Mouse (Mus musculus) kidney, postnatal 10 days (tissue): ENCODE measurements around the gene 1700016K19Rik.

Experiments used
- DNase-seq: peaks from one replicate; pipeline ENCODE4 v3.0.0; 2021; ENCODE audit warnings: mixed read lengths

1700016K19Rik gene

DNA sequence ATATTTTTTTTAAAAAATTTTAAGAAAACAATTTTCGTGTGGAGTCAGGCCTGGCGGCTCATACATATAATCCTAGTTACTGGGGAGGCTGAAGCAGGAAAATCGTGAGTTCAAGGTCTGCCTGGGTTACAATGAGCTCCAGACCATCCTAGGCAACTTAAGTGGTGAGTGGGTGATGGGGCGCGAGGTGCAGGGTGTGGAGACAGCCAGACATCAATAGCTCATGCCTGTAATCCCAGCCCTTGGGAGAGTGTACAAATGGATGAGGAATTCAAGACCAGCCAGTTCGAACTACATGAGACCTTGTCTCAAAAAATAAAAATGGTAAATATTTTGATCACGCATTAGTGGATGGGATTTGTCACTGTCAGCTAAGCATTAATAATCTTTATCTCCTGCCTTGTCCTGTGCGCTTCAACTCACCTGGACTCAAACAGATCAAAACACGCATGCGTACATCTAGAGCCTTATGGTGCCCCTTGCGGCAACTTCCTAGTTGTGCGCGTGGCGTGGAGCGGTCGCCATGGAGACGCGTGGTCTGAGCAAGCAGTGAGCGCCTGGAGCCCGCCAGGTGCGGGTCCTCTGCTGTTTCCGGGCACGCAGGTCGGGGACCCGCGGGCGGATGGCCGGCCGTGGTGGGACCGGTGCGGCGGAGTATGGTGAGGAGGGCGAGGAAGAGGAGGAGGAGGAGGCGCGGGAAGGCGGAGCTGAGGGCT, at the start of gene 1700016K19Rik:
Gene 1700016K19Rik (plus strand): TSS at position 473 of the 716 bp plus-strand sequence.
- DNase-seq = peak; percentile 89

GRCm38 (mm10) chr11:75950459-75950858, 49.3 kb upstream of the 1700016K19Rik start:
- no peak for DNase-seq

- DNase-seq = no peak
These were observed 47.8 kb upstream of the 1700016K19Rik start for GRCm38 (mm10) chr11:75951895-75952294.

DNA sequence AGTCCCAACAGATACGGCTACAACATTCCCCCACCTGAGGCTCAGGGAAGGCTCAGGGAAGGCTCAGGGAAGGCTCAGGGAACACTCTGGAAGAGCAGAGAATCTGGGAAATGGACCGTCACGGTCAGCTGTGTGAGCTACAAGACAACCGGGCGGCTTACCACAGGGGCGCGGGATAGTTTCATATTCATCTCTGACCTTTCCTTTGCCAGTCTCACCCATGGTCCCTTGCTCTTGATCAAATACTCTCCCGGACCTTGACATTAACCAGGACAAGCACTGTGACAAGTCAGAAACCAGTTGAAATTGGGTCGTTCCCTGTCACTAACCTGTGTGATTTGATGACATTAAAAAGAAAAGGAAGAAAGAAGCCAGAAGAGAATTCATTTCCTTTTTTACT, 44.8 kb upstream of the 1700016K19Rik start:
- no peak for DNase-seq

DNA sequence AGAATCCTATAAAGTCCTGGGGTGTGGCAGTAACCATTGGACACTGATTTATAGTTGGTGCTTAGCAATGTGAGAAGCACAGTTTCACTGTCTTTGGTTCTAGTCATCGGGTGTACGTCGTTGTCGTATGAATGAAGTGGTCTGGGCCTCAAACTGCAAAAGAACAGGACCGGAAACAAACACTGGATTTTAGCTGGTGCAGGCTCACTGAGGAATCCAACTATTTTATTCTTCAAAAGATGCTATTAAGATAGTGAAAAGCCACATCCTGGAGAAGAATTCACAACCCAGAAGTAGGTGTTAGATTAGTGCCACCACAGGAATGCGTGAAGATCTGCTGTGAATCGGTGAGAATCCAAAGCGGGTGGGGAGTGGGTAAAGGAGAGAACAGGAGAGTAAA, 43.1 kb upstream of the 1700016K19Rik start:
- no peak for DNase-seq

GRCm38 (mm10) chr11:75957124-75957832, 42.4 kb upstream of the 1700016K19Rik start:
- DNase-seq = no peak

DNA sequence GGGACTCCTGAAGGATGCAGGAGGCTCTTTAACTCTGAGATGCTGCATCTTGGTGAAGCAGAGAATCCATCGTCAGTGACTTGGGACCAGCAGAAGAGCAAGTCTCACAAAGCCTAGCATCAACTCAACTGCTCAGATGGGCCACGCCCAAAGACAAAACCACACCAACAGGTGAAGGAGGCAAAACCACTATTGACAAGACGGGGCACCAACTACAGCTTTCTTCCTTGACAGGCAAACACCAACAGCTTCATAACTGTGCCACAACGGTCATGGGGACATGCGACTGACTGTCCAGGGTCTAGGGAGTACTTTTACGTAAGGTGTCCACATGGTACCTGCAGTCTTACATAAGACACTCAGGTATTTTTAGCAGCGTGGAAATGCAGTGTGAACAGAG, 37.9 kb upstream of the 1700016K19Rik start:
- DNase-seq = no peak

DNA sequence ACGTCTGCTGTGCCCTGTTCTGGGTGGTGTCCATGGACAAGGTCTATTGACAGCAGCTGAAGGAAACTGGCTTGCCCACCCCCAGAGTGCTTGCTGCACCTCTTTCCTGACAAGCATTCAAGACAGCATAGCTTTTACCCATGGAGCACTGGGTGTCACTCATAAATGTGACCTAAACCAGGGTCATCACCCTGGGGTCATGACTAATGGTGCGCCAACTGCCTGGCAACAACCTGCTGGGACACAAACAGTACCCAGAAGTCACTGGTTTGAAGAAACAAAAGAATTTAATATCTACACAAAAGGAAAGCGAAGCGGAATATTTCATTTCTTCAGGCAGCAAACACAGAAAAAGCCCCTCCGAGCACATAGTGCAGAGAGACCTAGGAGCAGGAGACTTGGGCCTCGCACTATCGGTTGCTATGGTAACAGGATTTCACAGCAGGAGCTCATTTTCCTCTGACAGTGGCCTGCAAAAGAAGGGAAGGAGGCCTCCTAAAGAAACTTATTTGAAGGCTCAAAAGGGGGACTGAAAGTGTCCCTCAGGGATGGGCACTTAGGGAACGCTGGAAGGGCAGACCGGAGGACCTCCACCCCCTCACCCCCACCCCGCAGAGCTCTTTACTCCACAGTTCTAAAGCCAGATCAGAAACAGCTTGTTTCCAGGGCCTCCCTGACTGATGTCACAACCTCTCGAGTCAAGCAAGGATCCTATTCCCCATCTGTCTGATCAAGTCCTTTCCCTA, 35.8 kb upstream of the 1700016K19Rik start:
- no peak for DNase-seq

DNA sequence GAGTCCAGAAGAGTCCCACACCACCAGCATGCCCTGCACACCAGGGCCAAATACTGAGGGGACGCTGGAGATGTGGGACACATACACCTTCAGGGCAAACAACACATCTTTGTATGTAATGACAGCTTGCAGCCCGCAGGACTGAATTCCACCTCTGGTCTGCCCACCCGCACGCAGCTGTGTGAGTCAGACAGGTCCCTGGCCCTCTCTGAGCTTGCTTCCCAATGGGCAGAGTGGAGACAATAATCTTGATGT, 35.3 kb upstream of the 1700016K19Rik start:
- DNase-seq = no peak

DNA sequence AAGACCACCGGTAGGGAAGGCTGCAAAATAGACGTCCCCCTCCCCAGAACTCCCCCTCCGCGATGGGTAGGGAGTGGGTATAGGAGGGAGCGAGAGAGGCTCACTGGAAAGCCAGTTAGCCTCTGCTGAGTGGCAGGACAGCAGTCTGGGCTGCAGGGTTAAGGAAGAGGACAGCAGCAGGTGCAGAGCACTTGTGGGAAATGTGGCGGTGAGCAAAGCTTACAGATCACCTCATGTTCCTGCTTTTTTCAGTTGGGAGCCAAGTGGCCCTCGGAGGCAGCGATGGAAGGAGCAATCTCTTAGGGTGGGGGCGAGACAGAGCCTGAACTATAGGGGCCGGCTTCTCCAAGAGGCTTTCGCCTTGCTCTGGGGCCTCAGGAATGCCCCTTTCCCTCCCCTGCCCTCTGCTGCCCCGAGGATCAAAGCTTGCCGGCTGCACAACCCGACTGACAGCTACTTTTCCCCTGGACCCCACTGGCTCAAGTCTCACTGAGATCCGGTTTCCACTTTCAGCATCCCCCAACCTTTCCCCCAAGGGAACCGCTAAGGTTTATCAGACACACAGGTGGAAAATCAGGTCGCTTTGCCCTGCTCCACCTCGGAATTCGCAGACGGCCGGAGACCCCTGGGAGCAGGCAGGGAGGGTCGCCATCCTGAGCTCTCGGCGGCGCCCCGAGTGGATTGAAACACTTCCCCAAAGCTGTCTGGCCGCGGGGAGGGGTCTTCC, 33.9 kb upstream of the 1700016K19Rik start:
- peak; percentile 18 for DNase-seq

GRCm38 (mm10) chr11:75966401-75967372, 33.0 kb upstream of the 1700016K19Rik start:
- DNase-seq = peak; percentile 91

GRCm38 (mm10) chr11:75968761-75969160, 31.0 kb upstream of the 1700016K19Rik start:
- DNase-seq = no peak

DNA sequence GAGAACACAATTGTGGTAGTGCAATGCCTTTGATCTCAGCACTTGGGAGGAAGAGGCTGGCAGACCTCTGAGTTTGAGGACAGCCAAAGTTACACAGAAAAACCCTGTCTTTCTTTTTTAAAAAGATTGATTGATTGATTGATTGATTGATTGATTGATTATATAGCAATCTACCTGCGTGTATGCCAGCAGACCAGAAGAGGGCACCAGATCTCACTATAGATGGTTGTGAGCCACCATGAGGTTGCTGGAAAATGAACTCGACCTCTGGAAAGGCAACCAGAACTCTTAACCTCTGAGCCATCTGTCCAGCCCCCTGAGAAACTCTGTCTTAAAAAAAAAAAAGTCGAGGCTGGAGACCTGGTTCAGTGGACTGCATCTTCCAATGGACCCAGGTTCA, 29.1 kb upstream of the 1700016K19Rik start:
- no peak for DNase-seq

GRCm38 (mm10) chr11:75972188-75972587, 27.5 kb upstream of the 1700016K19Rik start:
- no peak for DNase-seq

- no peak for DNase-seq
These were observed 26.7 kb upstream of the 1700016K19Rik start for GRCm38 (mm10) chr11:75972916-75973567.

DNA sequence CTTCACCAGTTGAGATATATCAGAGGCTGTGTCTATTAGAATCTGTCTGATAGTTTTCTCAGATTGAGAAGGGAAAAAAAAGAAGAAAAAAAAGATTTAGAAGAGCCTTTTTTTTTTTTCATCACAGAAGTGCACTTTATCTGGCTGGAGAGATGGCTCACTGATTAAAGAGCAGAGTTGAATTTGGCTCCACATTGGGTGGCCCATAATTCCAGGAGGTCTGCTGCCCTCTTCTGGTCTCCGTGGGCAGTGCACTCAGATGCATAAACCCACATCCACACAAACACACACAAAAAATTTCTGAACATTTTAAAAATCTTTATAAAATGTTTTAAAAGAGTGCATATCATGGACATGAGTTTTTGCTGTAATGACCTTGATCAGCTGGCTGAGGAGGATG, 25.7 kb upstream of the 1700016K19Rik start:
- peak; percentile 22 for DNase-seq

DNA sequence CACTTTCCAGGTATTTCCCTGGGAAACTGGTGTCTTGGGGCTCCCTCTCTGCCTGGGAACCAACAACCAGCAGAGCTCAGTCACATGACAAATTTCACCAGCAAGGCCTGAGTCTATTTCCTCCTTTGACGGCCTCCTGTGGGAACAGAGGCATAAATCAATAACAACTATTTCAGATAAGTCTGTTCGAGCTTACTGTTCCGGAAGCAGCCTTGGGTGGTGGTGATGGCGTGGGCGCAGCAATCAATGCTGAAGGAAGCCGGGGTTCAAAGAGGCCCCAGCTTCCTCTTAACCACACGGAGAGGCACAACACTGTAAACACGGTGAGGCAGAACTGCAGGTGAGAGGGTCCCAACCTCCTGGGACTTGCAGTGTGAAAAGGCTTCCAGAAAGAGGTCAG, 23.0 kb upstream of the 1700016K19Rik start:
- no peak for DNase-seq

DNA sequence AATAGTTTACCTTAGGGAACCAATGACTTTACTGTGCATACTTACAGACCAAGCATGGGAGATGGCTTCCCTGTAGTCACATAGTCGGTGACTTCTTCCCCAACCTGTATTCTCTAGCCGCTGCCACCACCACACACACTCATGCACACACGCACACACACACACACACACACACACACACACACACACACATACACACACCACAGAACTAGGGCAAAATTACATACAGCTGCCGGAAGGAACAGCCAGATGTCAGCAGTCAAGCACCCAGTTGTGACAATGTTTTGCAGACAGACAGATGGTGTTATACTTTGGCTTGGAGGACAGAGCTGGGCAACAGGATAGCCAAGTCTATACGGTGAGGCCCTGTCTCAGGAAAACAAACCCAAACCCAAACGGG, 21.7 kb upstream of the 1700016K19Rik start:
- DNase-seq = no peak

GRCm38 (mm10) chr11:75980413-75980812, 19.3 kb upstream of the 1700016K19Rik start:
- no peak for DNase-seq

DNA sequence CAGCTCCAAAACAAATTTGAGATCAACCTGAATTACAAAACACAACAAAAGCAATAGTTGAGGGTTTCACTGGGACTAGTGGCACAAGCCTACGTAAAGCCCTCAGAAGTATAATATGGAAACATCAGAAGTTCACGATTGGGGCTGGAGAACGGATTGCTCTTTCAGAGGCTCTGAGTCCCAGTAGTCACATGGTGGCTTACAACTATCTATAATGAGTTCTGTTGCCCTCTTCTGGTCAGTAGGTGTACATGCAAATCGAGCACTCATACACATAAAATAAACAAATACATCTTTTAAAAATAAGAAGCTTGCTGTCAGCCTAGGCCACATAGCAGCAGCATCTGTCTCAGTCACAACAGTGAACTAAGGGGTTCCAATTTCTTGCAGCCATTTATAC, 16.5 kb upstream of the 1700016K19Rik start:
- DNase-seq = no peak

- no peak for DNase-seq
These were observed 15.1 kb upstream of the 1700016K19Rik start for GRCm38 (mm10) chr11:75984581-75984980.

DNA sequence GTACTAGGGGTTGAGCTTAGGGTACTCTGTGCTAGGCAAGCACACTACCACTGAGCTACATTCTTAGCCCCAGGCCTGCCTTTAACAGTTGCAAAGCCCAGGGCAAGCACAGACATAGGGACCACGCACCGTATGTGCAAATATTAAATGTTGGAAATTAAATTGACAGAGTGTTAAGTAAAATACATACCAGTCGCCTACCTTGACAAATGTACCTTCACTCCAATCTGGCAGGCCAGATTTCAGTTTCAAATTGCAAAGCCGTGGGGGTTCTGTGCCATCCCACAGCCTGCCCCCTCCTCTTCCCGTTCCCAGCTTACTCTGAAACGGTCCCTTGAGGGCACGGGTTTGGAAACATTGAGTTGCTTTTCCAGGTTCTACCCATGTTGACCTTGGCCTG, 13.8 kb upstream of the 1700016K19Rik start:
- DNase-seq = no peak
